Mouse (Mus musculus): ENCODE results near the gene Asna1. TPM values are rescaled to one million over a fixed set of nuclear protein-coding genes. Genes with fewer than 3 reads are reported as not detected.

Asna1 gene
- polyA plus RNA-seq, 1 experiment from 2014 or later = 134 TPM

GRCm38 (mm10) chr8:84970913-84971312, 54.2 kb downstream of the Asna1 start:
- H3K36me3 ChIP-seq = peaks cover 46% of the 10 kb centered on the region

GRCm38 (mm10) chr8:84970135-84970790, 54.8 kb downstream of the Asna1 start:
- peak overlapping the region; percentile 89 for H3K27ac ChIP-seq
- H3K4me1 ChIP-seq (replicated peaks) = peaks cover 26% of the 10 kb centered on the region
- H3K4me2 ChIP-seq = peak overlapping the region; percentile 90
- ATAC-seq (ENCODE audit: insufficient number of reproducible peaks, insufficient read depth, low FRiP score, low TSS enrichment, low read depth) = no peak
- H3K4me3 ChIP-seq (replicated peaks) = peak overlapping the region; percentile 80
- H3K27me3 ChIP-seq = no peaks in the 10 kb centered on the region
- peak overlapping the region; percentile 92 for H3K9ac ChIP-seq (replicated peaks)
- peaks cover 44% of the 10 kb centered on the region for H3K36me3 ChIP-seq
- H3K9me3 ChIP-seq = no peaks in the 10 kb centered on the region
- 9% methylated on average over 21 of the region's 21 CpGs for WGBS

More at GRCm38 (mm10) chr8:84970913-84971312, 54.2 kb downstream of the Asna1 start:
- Histone ChIP-seq H3K4me3 (replicated peaks) (peak overlapping the region; percentile 80), H3K4me1 (replicated peaks) (peaks cover 31% of the 10 kb centered on the region), H3K27ac (0 out of 2 replicates have a peak overlapping the region, but pooled peaks have one; percentile 35), H3K27me3 (no peaks in the 10 kb centered on the region), H3K4me2 (peak overlapping the region; percentile 90), H3K9me3 (no peaks in the 10 kb centered on the region), H3K9ac (replicated peaks) (peak overlapping the region; percentile 92)
- no peak for ATAC-seq (ENCODE audit: insufficient number of reproducible peaks, insufficient read depth, low FRiP score, low TSS enrichment, low read depth)
- 68% methylated on average over 5 of the region's 5 CpGs for WGBS

- Histone ChIP-seq H3K27ac (peak within 1 kb of the TSS; percentile 89), H3K4me3 (replicated peaks) (peak within 1 kb of the TSS; percentile 80), H3K27me3 (no peaks in the 10 kb centered on the region), H3K9me3 (no peaks in the 10 kb centered on the region), H3K4me1 (replicated peaks) (peaks cover 31% of the 10 kb centered on the region), H3K4me2 (peak within 1 kb of the TSS; percentile 90), H3K9ac (replicated peaks) (peak within 1 kb of the TSS; percentile 92), H3K36me3 (peaks cover 36% of the 10 kb centered on the region)
- peak; percentile 60 for ATAC-seq (ENCODE audit: insufficient number of reproducible peaks, insufficient read depth, low FRiP score, low TSS enrichment, low read depth)
- under 1% methylated on average over 56 of the region's 56 CpGs for WGBS
These were observed 55.6 kb downstream of the Asna1 start, which contains the start of the genes Gm49661, Prdx2 and Rnaseh2a for GRCm38 (mm10) chr8:84969241-84970134. TSS of gene Gm49661 (minus strand) at chr8:84969433. TSS of gene Prdx2 (plus strand) at chr8:84969587. TSS of gene Rnaseh2a (minus strand) at chr8:84969767.

GRCm38 (mm10) chr8:84968650-84969049, 56.4 kb downstream of the Asna1 start:
- peaks cover 31% of the 10 kb centered on the region for H3K36me3 ChIP-seq
- peak overlapping the region; percentile 92 for H3K9ac ChIP-seq (replicated peaks)
- H3K4me3 ChIP-seq (replicated peaks) = peak overlapping the region; percentile 80
- no peaks in the 10 kb centered on the region for H3K9me3 ChIP-seq
- H3K27ac ChIP-seq = peak overlapping the region; percentile 89
- H3K4me2 ChIP-seq = peak overlapping the region; percentile 90
- H3K4me1 ChIP-seq (replicated peaks) = peaks cover 31% of the 10 kb centered on the region
- no peak for ATAC-seq (ENCODE audit: insufficient number of reproducible peaks, insufficient read depth, low FRiP score, low TSS enrichment, low read depth)
- H3K27me3 ChIP-seq = no peaks in the 10 kb centered on the region
- 15% methylated on average over 2 of the region's 2 CpGs for WGBS

Small RNAs within 50 kb of the gene (microRNA-seq; reads per million reads assigned to microRNA genes)
- 0.93 reads per million for gene Mir7070

Other genes starting within 250 kb of the Asna1 start
- 14.5 and 18.1 TPM in 2 replicates for gene Nfix, start 224.9 kb downstream of the Asna1 start, polyA plus RNA-seq (2016; fragmentation: Nextera tagmentation; extraction: Ambion mirVana)
- gene Dand5, start 202.5 kb downstream of the Asna1 start, polyA plus RNA-seq (2016; fragmentation: Nextera tagmentation; extraction: Ambion mirVana) = 4.1 and 5.1 TPM in 2 replicates
- gene Gadd45gip1, start 193.8 kb downstream of the Asna1 start, polyA plus RNA-seq (2016; fragmentation: Nextera tagmentation; extraction: Ambion mirVana) = 46.5 and 48.6 TPM in 2 replicates
- 104 and 109 TPM in 2 replicates for gene Rad23a, start 184.6 kb downstream of the Asna1 start, polyA plus RNA-seq (2016; fragmentation: Nextera tagmentation; extraction: Ambion mirVana)
- 764 and 842 TPM in 2 replicates for gene Calr, start 178.3 kb downstream of the Asna1 start, polyA plus RNA-seq (2016; fragmentation: Nextera tagmentation; extraction: Ambion mirVana)
- 109 and 114 TPM in 2 replicates for gene Farsa, start 168.3 kb downstream of the Asna1 start, polyA plus RNA-seq (2016; fragmentation: Nextera tagmentation; extraction: Ambion mirVana)
- gene Syce2, start 153.2 kb downstream of the Asna1 start, polyA plus RNA-seq (2016; fragmentation: Nextera tagmentation; extraction: Ambion mirVana) = 86.5 and 88.8 TPM in 2 replicates
- 42.8 and 44.9 TPM in 2 replicates for gene Gcdh, start 131.4 kb downstream of the Asna1 start, polyA plus RNA-seq (2016; fragmentation: Nextera tagmentation; extraction: Ambion mirVana)
- 4.3 and 5.1 TPM in 2 replicates for gene Klf1, start 123.4 kb downstream of the Asna1 start, polyA plus RNA-seq (2016; fragmentation: Nextera tagmentation; extraction: Ambion mirVana)
- 12.8 and 14.0 TPM in 2 replicates for gene Dnase2a, start 116.7 kb downstream of the Asna1 start, polyA plus RNA-seq (2016; fragmentation: Nextera tagmentation; extraction: Ambion mirVana)
- gene Mast1, start 87.9 kb downstream of the Asna1 start, polyA plus RNA-seq (2016; fragmentation: Nextera tagmentation; extraction: Ambion mirVana) = 0.33 and 0.60 TPM in 2 replicates
- gene Rtbdn, start 78.3 kb downstream of the Asna1 start, polyA plus RNA-seq (2016; fragmentation: Nextera tagmentation; extraction: Ambion mirVana) = 0.34 and 0.58 TPM in 2 replicates
- gene Gm49661, start 55.8 kb downstream of the Asna1 start, polyA plus RNA-seq (2016; fragmentation: Nextera tagmentation; extraction: Ambion mirVana) = not detected in 2 replicates
- gene Prdx2, start 55.7 kb downstream of the Asna1 start, polyA plus RNA-seq (2016; fragmentation: Nextera tagmentation; extraction: Ambion mirVana) = 1,079 and 1,120 TPM in 2 replicates
- 105 and 122 TPM in 2 replicates for gene Rnaseh2a, start 55.5 kb downstream of the Asna1 start, polyA plus RNA-seq (2016; fragmentation: Nextera tagmentation; extraction: Ambion mirVana)
- gene Junb, start 46.6 kb downstream of the Asna1 start, polyA plus RNA-seq (2016; fragmentation: Nextera tagmentation; extraction: Ambion mirVana) = 7.6 and 10.5 TPM in 2 replicates
- gene Hook2, start 34.7 kb downstream of the Asna1 start, polyA plus RNA-seq (2016; fragmentation: Nextera tagmentation; extraction: Ambion mirVana) = 19.3 and 19.7 TPM in 2 replicates
- gene Best2, start 10.8 kb downstream of the Asna1 start, polyA plus RNA-seq (2016; fragmentation: Nextera tagmentation; extraction: Ambion mirVana) = not detected in 2 replicates
- gene Trir, start 1.5 kb upstream of the Asna1 start, polyA plus RNA-seq (2016; fragmentation: Nextera tagmentation; extraction: Ambion mirVana) = 177 and 182 TPM in 2 replicates
- 30.5 and 31.7 TPM in 2 replicates for gene Tnpo2, start 11.6 kb upstream of the Asna1 start, polyA plus RNA-seq (2016; fragmentation: Nextera tagmentation; extraction: Ambion mirVana)
- 27.4 and 29.9 TPM in 2 replicates for gene Fbxw9, start 34.8 kb upstream of the Asna1 start, polyA plus RNA-seq (2016; fragmentation: Nextera tagmentation; extraction: Ambion mirVana)
- gene Gm5741, start 42.7 kb upstream of the Asna1 start, polyA plus RNA-seq (2016; fragmentation: Nextera tagmentation; extraction: Ambion mirVana) = 1.1 TPM in 1 of 2 replicates, not detected in the other
- gene Dhps, start 46.5 kb upstream of the Asna1 start, polyA plus RNA-seq (2016; fragmentation: Nextera tagmentation; extraction: Ambion mirVana) = 71.5 and 72.3 TPM in 2 replicates
- 121 and 123 TPM in 2 replicates for gene Wdr83os, start 55.5 kb upstream of the Asna1 start, polyA plus RNA-seq (2016; fragmentation: Nextera tagmentation; extraction: Ambion mirVana)
- 49.9 and 52.2 TPM in 2 replicates for gene Wdr83, start 56.0 kb upstream of the Asna1 start, polyA plus RNA-seq (2016; fragmentation: Nextera tagmentation; extraction: Ambion mirVana)
- 24.2 and 28.4 TPM in 2 replicates for gene Man2b1, start 58.0 kb upstream of the Asna1 start, polyA plus RNA-seq (2016; fragmentation: Nextera tagmentation; extraction: Ambion mirVana)
- 2.9 and 3.0 TPM in 2 replicates for gene Zfp791, start 97.8 kb upstream of the Asna1 start, polyA plus RNA-seq (2016; fragmentation: Nextera tagmentation; extraction: Ambion mirVana)
- gene Cks1brt, start 126.6 kb upstream of the Asna1 start, polyA plus RNA-seq (2016; fragmentation: Nextera tagmentation; extraction: Ambion mirVana) = not detected in 2 replicates
- not detected in 2 replicates for gene Olfr371, start 200.7 kb upstream of the Asna1 start, polyA plus RNA-seq (2016; fragmentation: Nextera tagmentation; extraction: Ambion mirVana)